Mouse (Mus musculus) small intestine, adult 2 months (tissue): Measurements from ENCODE around the gene Stxbp6.

Source experiments
- CTCF ChIP-seq: fragments of 200-500 bp; IDR thresholded peaks from 2 replicates; pipeline ENCODE4 v1.5.1; 2012; ENCODE audit warnings: low read depth, mild to moderate bottlenecking, control low read depth, inconsistent platforms, low read length, moderate library complexity, mixed read lengths; ENCODE audit not compliant: insufficient replicate concordance, insufficient read length; ENCODE audit errors: extremely low read depth
- POLR2A ChIP-seq: fragments of 200-500 bp; IDR thresholded peaks from 2 replicates; pipeline ENCODE4 v1.6.1; 2012; ENCODE audit warnings: low read depth, mild to moderate bottlenecking, control low read depth, inconsistent platforms, low read length, moderate library complexity

DNA sequence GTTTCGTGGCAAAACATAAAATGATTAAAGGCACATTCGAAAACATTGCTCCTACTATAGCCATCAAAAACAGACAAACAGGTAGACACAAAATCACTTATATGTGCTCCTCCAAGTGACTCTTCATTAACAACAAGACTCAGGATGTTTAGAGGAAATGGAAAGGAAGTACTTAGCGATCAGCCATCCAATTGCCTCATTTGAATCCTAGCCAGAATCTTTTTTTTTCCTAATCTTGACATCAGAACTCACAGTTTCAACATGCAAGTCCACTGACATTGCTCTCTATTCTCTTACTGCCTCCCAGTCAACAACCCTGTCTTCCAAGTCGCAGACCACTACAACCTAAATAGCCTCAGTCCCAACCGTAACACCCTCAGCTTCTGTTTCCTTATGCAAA, 21.2 kb downstream of the Stxbp6 start:
- TF ChIP-seq CTCF, result no peak
- TF ChIP-seq POLR2A, result no peak
